Mouse (Mus musculus) cortical plate, adult 2 months (tissue): Measurements from ENCODE around the gene Gm5269.

Source experiments
- CTCF ChIP-seq: fragments of 200-500 bp; IDR thresholded peaks from 2 replicates; pipeline ENCODE4 v1.5.1; 2011; ENCODE audit warnings: mild to moderate bottlenecking, control low read depth, low read length; ENCODE audit not compliant: insufficient read depth; ENCODE audit errors: extremely low read depth
- POLR2A ChIP-seq: fragments of 200-500 bp; IDR thresholded peaks from 2 replicates; pipeline ENCODE4 v1.6.1; 2011; ENCODE audit warnings: mild to moderate bottlenecking, low read length, control low read depth; ENCODE audit not compliant: insufficient read depth; ENCODE audit errors: extremely low read depth

DNA sequence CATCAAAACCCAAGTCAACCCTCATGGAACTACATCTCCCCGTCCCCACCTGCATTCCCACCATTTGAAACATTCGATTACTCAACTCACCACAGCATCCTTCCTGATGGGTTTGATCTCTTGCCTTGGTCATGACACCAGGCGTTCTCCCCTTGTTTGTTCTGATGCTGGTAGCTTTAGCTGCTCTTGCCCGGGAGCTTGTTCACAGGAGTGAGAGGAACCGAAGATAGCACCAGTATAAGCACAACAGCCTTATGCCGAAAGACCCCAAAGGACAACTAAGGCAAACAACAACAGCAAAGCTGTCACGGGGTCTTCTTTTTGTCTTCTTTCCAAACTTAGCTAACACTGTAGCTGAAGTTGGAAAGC lies 35.0 kb upstream of the Gm5269 start:
- TF ChIP-seq POLR2A (no peak), CTCF (no peak)
